Mouse (Mus musculus): ENCODE results near the gene Ankrd24. TPM values are rescaled to one million over a fixed set of nuclear protein-coding genes. Genes with fewer than 3 reads are reported as not detected.
A peak's percentile ranks its signal among the peaks of the same experiment; 100 is the strongest.
"Not testable (repeated sequence)": the region's sequence is repeated elsewhere in the genome, so short reads cannot be mapped to it uniquely, and the experiment has no call there.

Ankrd24 gene
- total RNA-seq, 2 experiments from 2014 or later = 35.9 to 36.7 TPM

DNA sequence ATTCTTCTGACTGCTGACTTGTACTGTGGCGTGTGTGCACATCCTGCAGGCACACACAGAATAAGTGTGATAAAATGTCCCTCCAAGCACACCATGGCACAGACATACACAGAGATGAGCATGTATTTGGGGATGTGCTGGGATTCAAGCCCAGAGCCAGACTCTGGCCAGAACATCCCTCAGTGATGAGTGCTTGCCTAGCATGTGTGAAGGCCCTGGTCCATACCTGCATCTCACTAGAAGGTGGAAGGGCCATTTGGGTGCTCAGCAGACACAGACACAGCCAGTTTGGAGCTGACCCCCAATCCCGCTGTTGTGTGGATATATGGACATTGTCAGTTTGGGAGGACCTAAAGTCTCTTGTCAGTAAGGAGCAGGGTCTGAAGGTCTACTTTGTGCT lies 13.2 kb downstream of the Ankrd24 start:
- intact Hi-C loops (cut with DNase I) = no loop called here

DNA sequence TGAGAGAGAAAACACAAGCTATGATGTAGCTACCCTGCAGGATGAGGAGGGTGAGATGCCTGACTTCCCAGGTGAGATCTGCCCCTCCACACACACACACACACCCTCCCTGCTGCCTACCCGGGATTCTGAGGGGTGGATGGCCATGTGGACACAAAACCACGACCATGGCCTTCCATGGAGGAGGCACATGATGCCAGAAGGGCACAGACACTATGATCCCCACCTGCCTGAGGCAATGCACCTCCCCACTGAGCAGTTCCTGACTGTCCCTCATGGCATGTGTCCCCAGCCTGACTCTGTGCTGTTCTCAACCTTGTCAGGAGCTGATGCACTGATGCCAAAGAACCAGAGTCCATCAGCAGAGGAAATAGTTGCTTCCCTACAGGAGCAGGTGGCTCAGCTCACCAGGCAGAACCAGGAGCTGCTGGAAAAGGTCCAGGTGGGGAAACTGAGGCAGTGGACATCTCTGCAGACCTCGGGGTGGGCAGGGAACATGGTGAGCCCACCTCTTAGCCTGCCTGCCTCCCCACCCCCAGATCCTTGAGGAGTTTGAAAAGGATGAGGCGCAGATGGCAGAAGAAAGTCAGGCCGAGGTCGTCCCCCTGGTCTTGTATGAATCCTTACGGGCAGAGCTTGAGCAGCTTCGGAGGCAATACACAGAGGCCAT lies 13.8 kb downstream of the Ankrd24 start:
- intact Hi-C loops (cut with DNase I) = no loop called here
- DNase-seq (ENCODE audit: low spot score in 2 of 2) = no peak

More for the DNA sequence above, 13.2 kb downstream of the Ankrd24 start:
- DNase-seq (ENCODE audit: low spot score in 2 of 2) = no peak

DNA sequence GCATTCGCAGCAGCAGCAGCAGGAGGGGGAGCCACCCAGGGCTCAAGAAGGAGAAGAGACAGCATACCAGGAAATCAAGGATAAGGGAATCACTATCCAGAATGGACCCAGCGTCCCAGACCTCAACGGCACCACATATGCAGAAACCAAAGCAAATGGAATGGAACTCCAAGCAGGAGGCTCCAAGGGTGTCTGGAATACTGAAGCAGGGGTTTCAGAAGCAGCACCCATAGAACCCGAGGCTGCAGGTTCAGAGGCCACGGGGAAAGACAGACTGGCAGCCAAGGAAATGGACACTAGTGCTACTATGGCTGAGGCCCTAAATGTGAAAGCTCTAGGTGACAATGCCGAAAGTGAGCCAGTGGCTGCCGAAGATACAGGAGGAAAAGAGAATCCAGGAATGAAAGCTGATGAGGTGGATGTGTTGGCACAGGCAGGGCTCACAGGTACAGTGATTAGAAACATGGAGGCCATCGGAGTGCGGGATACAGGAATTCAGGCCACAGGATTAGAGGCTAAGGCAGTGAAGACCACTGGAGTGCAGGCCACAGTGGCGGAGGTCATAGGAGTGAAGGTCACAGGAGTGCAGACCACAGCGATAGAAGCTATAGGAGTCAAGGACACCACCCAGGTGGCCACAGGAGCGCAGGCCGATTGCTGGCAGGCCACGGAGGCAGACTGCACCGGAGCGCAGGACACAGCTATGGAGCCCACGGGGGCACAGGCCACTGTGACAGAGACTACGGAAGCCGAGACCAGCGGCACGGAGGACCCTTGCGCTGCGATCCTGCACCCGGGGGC lies 14.5 kb downstream of the Ankrd24 start:
- peak; percentile 39 to 45 for DNase-seq (ENCODE audit: low spot score in 2 of 2)
- intact Hi-C loops (cut with DNase I) = no loop called here

DNA sequence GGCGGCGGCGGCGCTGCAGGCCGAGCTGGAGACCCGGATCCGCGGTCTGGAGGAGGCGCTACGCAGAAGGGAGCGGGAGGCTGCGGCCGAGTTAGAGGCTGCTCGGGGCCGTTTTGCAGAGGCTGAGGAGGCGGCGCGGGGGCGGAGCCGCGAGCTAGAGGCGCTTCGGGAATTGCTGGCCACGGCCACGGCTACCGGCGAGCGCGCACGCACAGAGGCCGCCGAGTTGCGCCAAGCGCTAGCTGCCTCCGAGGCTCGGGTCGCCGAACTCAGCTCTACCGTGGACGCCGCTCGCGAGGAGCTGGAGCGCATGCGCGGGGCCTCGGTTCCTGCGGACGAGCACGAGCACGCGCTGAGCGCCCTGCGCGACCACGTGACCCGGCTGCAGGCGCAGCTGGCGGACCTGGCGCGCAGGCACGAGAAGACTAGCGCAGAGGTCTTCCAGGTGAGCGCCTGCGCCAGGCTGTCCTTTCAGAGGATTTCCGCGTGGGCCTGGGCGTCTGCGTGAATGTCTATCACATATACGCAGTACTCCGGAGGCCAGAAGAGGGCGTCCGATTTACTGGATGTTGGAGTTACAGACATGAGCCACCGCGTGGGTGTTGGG lies 15.2 kb downstream of the Ankrd24 start:
- DNase-seq (ENCODE audit: low spot score in 2 of 2) = peak; percentile 97 to 98
- intact Hi-C loops (cut with DNase I) = no loop called here

DNA sequence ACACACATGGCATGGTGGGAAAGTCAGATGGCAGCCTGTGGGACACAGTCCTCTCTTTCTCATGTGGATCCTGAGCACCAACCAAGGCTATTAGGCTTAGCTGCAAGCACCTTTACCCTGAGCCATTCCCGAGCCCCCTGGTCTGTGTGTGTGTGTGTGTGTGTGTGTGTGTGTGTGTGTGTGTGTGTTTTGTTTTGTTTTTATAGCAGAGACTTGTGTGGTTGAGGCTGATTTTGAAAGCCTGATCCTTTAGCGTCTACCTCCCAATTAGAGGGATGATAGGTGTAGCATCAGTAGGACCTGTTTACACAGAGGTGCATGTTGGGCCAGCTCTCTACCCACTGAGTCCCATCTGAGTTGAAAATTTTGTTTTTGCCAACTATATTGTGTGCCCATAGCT lies 15.8 kb downstream of the Ankrd24 start:
- DNase-seq (ENCODE audit: low spot score in 2 of 2) = no peak
- intact Hi-C loops (cut with DNase I) = no loop called here

DNA sequence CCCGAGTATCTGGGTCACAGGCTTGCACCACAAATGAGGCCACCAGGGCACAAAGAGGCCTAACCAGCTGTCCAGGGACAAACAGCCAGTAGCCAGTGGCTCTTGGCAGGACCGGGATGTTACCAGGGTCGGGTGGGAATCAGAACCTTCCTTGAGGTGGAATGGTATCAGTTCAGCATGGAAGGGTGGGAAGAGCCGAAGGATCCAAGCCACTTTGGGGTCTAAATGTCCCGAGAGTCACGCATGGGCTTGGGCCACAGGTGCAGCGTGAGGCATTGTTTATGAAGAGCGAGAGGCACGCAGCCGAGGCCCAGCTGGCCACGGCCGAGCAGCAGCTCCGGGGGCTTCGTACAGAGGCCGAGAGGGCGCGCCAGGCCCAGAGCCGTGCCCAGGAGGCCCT lies 16.4 kb downstream of the Ankrd24 start:
- intact Hi-C loops (cut with DNase I) = no loop called here
- DNase-seq (ENCODE audit: low spot score in 2 of 2) = no peak

DNA sequence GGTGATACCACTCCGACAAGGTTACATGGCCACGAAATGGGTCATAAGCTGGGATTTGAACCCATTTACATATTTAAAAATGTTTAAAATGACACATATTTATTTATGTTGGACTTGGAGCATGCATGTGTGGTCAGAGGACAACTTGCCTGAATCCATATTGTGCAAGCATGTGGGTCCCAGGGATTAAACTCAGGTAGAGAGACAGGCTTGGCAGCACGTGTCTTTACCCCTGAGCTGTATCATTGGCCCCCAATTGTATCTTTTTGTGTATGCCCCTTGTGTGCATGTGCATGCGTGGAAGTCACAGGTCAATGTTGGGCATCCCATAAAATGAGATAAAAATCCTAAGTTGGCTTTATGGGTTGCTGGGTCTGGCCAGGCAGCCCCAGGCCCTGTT lies 17.1 kb downstream of the Ankrd24 start:
- intact Hi-C loops (cut with DNase I) = no loop called here
- DNase-seq (ENCODE audit: low spot score in 2 of 2) = no peak

DNA sequence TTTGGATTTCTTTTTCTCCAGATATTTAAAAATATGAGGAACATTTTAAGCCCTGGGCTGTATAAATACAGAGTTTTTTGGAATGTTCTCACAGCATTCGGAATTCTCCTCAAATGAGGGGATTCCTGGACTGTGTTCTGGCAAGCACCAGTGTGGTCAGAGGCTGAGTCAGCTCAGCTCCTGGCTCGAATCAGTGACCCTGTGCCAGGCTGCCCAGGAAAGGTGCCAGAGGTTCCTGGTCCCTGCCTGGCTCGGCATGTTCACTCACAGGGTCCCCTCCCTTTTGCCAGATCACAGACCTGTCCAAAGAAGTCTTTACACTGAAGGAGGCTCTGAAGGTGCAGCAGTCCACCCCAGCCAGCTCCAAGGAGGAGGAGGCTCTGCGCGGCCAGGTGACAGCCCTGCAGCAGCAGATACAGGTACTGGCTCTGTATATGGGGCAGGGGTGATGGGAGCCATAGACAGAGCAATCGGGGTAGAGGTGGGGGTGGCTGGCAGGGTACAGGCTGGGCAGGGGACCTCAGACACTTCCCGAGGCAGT lies 17.7 kb downstream of the Ankrd24 start:
- DNase-seq (ENCODE audit: low spot score in 2 of 2) = no peak
- intact Hi-C loops (cut with DNase I) = no loop called here

DNA sequence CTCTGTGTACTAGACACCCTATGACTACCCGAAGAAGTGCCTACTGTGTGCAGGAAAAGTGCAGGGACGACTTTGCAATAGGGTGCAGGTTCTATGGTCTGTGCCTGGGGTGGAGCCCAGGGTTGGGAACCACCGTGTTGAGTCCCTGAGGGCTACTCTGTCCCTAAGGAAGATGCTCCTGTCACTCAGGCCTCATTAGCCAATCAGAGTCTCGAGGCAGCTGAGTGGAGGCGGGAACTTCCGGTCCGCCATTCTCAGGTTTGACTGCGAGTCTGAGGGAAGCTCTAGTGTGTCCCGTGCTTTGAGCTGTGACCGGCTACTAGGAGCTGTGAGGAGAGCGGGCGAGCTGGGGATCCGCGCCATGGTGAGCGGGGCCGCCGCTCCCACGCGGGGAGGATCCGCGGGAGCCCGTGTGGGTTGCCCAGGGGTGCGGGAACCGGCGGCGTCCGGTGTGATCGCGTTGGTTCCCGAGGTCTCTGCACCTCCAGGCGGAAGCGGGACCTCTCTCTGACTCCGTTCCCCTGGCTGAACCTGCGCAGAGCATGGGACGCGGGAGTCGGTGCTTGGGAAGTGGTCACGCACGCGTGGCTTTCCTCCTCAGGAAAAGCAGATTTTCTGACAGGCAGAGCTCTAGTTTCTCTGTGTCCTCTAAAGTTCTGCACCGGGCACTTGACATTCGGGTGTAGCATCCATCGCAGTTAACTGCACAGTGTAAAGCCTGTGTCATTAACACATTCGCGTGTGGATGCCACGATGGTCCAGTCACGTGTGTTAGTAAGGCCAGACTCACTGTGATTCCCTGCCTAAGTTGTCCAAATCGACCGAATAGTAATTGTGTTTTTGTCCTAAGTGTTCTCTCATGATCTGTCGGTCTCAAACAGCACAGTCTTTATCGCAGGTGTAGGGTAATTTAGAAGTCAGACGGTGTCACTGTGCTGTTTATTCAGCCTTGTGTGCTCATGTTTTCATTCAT lies 20.7 kb downstream of the Ankrd24 start, which contains the start of gene Gm10778:
Gene Gm10778 (plus strand): TSS at position 257 of the 973 bp plus-strand sequence.
- intact Hi-C loops (cut with DNase I) = not testable (repeated sequence)

DNA sequence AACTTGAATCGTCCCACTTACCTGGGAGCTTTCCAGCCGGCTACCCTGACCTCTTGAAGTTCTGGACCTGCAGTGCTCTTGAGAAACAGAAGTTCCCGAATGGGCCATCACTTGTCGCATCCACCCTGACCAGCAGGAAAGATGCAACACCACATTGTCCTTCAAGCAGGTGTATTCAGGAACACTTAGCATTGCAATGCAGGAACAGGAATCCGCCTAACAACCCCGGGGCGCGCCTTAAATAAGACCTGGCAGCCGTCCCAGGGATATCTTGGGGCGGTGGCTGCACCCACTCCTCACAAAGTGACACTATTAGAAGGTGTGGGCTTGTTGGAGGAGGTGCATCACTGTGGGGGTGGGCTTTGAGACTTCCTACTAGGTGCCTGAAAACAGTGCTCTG lies 26.8 kb downstream of the Ankrd24 start:
- peak in 1 of 2 experiments; percentile 1 for DNase-seq (ENCODE audit: low spot score in 2 of 2)
- intact Hi-C loops (cut with DNase I) = no loop called here

More for the DNA sequence above, 20.7 kb downstream of the Ankrd24 start, which contains the start of gene Gm10778:
- DNase-seq (ENCODE audit: low spot score in 2 of 2) = peak; percentile 87 to 94

DNA sequence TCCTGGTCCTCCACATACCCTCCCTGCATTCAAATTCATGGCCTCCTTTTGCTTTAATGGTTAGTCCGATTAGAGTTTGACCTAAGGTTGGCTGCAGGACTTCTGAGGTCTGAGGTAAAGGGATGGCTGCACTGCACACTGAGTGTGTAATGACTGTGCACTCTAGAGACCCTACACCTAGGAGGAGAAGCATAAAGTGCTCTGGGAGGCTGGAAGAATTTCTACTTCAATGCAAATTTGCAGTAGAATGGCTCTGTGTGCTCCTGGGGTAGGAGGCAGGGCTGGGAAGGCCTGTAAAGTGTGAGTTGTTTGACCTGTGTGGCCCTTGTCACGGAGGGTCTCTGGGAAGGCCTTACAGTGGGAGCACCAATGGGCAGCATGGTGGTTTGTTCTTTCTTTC lies 27.8 kb downstream of the Ankrd24 start:
- intact Hi-C loops (cut with DNase I) = no loop called here
- DNase-seq (ENCODE audit: low spot score in 2 of 2) = no peak

DNA sequence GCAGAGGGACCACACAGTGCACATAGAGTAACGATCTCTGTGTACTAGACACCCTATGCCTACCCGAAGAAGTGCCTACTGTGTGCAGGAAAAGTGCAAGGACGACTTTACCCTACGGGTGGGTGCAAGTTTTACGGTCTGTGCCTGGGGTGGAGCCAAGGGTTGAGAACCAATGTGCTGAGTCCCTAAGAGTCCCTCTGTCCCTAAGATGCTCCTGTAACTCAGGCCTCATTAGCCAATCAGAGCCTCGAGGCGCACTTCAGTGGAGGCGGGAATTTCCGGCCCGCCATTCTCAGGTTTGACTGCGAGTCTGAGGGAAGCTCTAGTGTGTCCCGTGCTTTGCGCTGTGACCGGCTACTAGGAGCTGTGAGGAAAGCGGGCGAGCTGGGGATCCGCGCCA lies 58.8 kb downstream of the Ankrd24 start:
- DNase-seq (ENCODE audit: low spot score in 2 of 2); intact Hi-C loops (cut with DNase I): not testable (repeated sequence)

Other genes with a start within 250 kb of the Ankrd24 start
- gene Dohh, start 244.1 kb upstream of the Ankrd24 start, total RNA-seq (2021) = 10 to 100 TPM; 83.7 to 87.7 TPM
- 1 to 10 TPM; 3.5 to 4.2 TPM for gene Gm48551, start 244.1 kb upstream of the Ankrd24 start, total RNA-seq (2021)
- gene Gm48552, start 239.5 kb upstream of the Ankrd24 start, total RNA-seq (2021) = 1 to 10 TPM; 4.0 to 4.1 TPM
- 1 to 10 TPM in 1 of 2 experiments, under 1 TPM in 1; 0.89 to 1.5 TPM for gene Smim24, start 235.5 kb upstream of the Ankrd24 start, total RNA-seq (2021)
- 10 to 100 TPM; 81.1 to 87.3 TPM for gene Nfic, start 172.9 kb upstream of the Ankrd24 start, total RNA-seq (2021)
- gene Celf5, start 145.8 kb upstream of the Ankrd24 start, total RNA-seq (2021) = 100 to 1,000 TPM; 285 to 286 TPM
- gene Ncln, start 132.1 kb upstream of the Ankrd24 start, total RNA-seq (2021) = 10 to 100 TPM; 76.4 to 77.0 TPM
- under 1 TPM; 0.53 to 0.73 TPM for gene S1pr4, start 128.4 kb upstream of the Ankrd24 start, total RNA-seq (2021)
- gene Gna15, start 104.3 kb upstream of the Ankrd24 start, total RNA-seq (2021) = 1 to 10 TPM; 2.0 to 3.1 TPM
- gene Gna11, start 83.3 kb upstream of the Ankrd24 start, total RNA-seq (2021) = 100 to 1,000 TPM; 101 to 107 TPM
- gene Aes, start 69.1 kb upstream of the Ankrd24 start, total RNA-seq (2021) = 100 to 1,000 TPM; 630 to 638 TPM
- 10 to 100 TPM; 28.8 to 30.3 TPM for gene Tle2, start 54.0 kb upstream of the Ankrd24 start, total RNA-seq (2021)
- gene Tle6, start 27.5 kb upstream of the Ankrd24 start, total RNA-seq (2021) = 1 to 10 TPM; 4.2 to 5.8 TPM
- gene BC025920, start 22.3 kb upstream of the Ankrd24 start, total RNA-seq (2021) = 1 to 10 TPM; 3.1 to 3.8 TPM
- 10 to 100 TPM; 22.1 to 25.3 TPM for gene Sirt6, start 743 bp upstream of the Ankrd24 start, total RNA-seq (2021)
- gene Gm10778, start 20.5 kb downstream of the Ankrd24 start, total RNA-seq (2021) = 1 to 10 TPM; 4.6 to 4.8 TPM
- 1 to 10 TPM; 7.2 to 8.3 TPM for gene Zfp433, start 76.3 kb downstream of the Ankrd24 start, total RNA-seq (2021)
- 1 to 10 TPM; 8.5 to 9.1 TPM for gene Gm3055, start 142.6 kb downstream of the Ankrd24 start, total RNA-seq (2021)
- gene Gm4767, start 183.6 kb downstream of the Ankrd24 start, total RNA-seq (2021) = 1 to 10 TPM; 2.3 to 2.9 TPM
- gene Gm32687, start 235.4 kb downstream of the Ankrd24 start, total RNA-seq (2021) = 1 to 10 TPM; 3.6 to 3.7 TPM

Data from left cerebral cortex, postnatal 25 days (tissue).